Mouse (Mus musculus) megakaryocyte, embryonic 14.5 days (primary cell): ENCODE measurements around the gene Tfap2c.

Experiments
- FLI1 ChIP-seq: IDR thresholded peaks from 2 replicates; pipeline ENCODE4 v1.6.1; 2012; ENCODE audit warnings: low read length, inconsistent platforms, mixed read lengths
- GATA1 ChIP-seq: IDR thresholded peaks from 3 replicates; pipeline ENCODE4 v1.6.1; 2012; ENCODE audit warnings: mixed read lengths, low read length, inconsistent platforms, borderline replicate concordance

- no peak for TF ChIP-seq FLI1
- no peak for TF ChIP-seq GATA1
Measured at GRCm38 (mm10) chr2:172546551-172546950, 2.8 kb upstream of the Tfap2c start.
